Mouse (Mus musculus): ENCODE data around the gene Olfr1377. TPM values are rescaled to one million over a fixed set of nuclear protein-coding genes. Genes with fewer than 3 reads are reported as not detected.

Olfr1377 gene
- not detected in 2 replicates for polyA plus RNA-seq (2014; fragmentation: Nextera tagmentation; extraction: Ambion mirVana)

DNA sequence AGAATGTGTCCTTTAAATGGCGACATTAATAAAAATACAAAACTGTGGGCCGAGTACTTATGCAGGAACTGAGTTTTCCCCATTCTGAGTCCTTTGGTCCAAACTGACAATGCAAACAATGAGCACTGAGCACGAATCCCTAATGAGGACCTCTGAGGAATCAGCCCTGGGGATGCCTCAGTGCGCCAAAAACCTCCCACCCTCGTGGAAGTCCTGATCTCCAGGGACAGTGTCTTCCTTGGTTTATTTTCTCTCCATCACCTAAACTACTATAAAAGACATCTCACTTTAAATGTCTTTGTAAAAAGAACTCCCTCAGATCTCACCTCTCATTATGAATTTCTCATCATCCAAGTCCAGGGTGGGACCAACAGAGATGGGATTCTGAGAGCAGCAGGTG lies at the start of gene Olfr1377:
Gene Olfr1377, plus strand, starts transcription at position 301 of the 400 bp plus-strand sequence.
- 61% methylated on average over 5 of the region's 5 CpGs for WGBS
- no peak within 1 kb of the TSS for H3K9ac ChIP-seq
- DNase-seq (ENCODE audit: low spot score), result no peak
- H3K27me3 ChIP-seq (ENCODE audit: control insufficient read depth, insufficient read depth, low read length), result no peaks in the 10 kb centered on the region
- H3K27ac ChIP-seq, result no peak within 1 kb of the TSS
- no peaks in the 10 kb centered on the region for H3K4me1 ChIP-seq (replicated peaks; ENCODE audit: control insufficient read depth, insufficient read depth, low read length)
- no peaks in the 10 kb centered on the region for H3K9me3 ChIP-seq (ENCODE audit: control insufficient read depth, low read length)
- ATAC-seq (ENCODE audit: low FRiP score), result no peak
- H3K36me3 ChIP-seq (replicated peaks; ENCODE audit: control insufficient read depth, insufficient read depth), result no peaks in the 10 kb centered on the region
- no peak within 1 kb of the TSS for H3K4me2 ChIP-seq (replicated peaks)
- no peak within 1 kb of the TSS for H3K4me3 ChIP-seq (replicated peaks; ENCODE audit: low read length)

- H3K27ac ChIP-seq, result peak overlapping the region; percentile 81
- H3K4me1 ChIP-seq (replicated peaks; ENCODE audit: control insufficient read depth, insufficient read depth, low read length), result peaks cover 5% of the 10 kb centered on the region; the same call in 1 of the 2 replicates
- H3K27me3 ChIP-seq (ENCODE audit: control insufficient read depth, insufficient read depth, low read length), result no peaks in the 10 kb centered on the region
- H3K9ac ChIP-seq, result peak overlapping the region; percentile 42
- H3K36me3 ChIP-seq (replicated peaks; ENCODE audit: control insufficient read depth, insufficient read depth), result no peaks in the 10 kb centered on the region
- peak overlapping the region; percentile 55; the same call in 1 of the 2 replicates for H3K4me3 ChIP-seq (replicated peaks; ENCODE audit: low read length)
- H3K4me2 ChIP-seq (replicated peaks), result peak overlapping the region; percentile 86
- ATAC-seq (ENCODE audit: low FRiP score) (no peak), DNase-seq (ENCODE audit: low spot score) (no peak)
- 56% methylated on average over 1 of the region's 1 CpGs for WGBS
- H3K9me3 ChIP-seq (ENCODE audit: control insufficient read depth, low read length), result no peaks in the 10 kb centered on the region
These were observed 49.7 kb upstream of the Olfr1377 start for GRCm38 (mm10) chr11:50932040-50932439.

GRCm38 (mm10) chr11:50938435-50938834 lies 43.3 kb upstream of the Olfr1377 start:
- H3K4me2 ChIP-seq (replicated peaks), result no peak overlapping the region
- DNase-seq (ENCODE audit: low spot score), result no peak
- no peaks in the 10 kb centered on the region for H3K4me1 ChIP-seq (replicated peaks; ENCODE audit: control insufficient read depth, insufficient read depth, low read length)
- 78% methylated on average over 8 of the region's 8 CpGs for WGBS
- no peak for ATAC-seq (ENCODE audit: low FRiP score)
- H3K27me3 ChIP-seq (ENCODE audit: control insufficient read depth, insufficient read depth, low read length), result no peaks in the 10 kb centered on the region
- no peak overlapping the region for H3K27ac ChIP-seq
- no peak overlapping the region for H3K4me3 ChIP-seq (replicated peaks; ENCODE audit: low read length)
- H3K36me3 ChIP-seq (replicated peaks; ENCODE audit: control insufficient read depth, insufficient read depth), result no peaks in the 10 kb centered on the region
- no peak overlapping the region for H3K9ac ChIP-seq
- no peaks in the 10 kb centered on the region for H3K9me3 ChIP-seq (ENCODE audit: control insufficient read depth, low read length)

DNA sequence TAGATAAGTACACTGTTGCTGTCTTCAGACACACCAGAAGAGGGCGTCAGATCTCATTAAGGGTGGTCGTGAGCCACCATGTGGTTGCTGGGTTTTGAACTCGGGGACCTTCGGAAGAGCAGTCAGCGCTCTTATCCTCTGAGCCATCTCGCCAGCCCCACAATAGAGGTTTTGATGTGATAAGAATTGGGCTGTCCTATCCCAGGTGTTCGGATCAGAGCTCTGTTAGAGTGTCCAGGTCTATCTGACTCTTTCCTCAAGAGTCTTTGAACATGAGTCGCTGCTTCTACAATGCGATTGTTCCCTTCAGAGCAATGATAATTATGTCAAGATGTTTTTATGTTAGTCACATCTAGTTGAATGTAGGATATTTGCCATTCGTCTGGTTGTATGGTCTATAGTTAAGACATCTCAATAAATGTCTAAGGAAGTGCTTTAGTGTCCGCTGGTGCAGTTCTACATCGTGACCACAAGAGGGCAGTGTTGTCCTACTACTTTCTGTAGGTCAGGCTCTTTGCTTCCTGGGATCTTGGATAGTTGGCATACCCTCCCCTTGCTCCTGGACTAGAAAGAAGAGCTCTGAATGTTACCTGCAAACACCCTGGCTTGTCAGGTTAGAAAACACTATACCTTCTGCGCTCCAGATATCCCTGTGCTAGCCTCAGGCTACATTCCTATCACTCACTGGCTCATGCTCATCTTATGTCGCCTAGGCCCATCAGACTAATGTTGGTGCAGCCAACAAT lies 42.0 kb upstream of the Olfr1377 start:
- Histone ChIP-seq H3K27me3 (ENCODE audit: control insufficient read depth, insufficient read depth, low read length) (no peaks in the 10 kb centered on the region), H3K4me1 (replicated peaks; ENCODE audit: control insufficient read depth, insufficient read depth, low read length) (no peaks in the 10 kb centered on the region), H3K4me3 (replicated peaks; ENCODE audit: low read length) (no peak overlapping the region), H3K4me2 (replicated peaks) (no peak overlapping the region), H3K36me3 (replicated peaks; ENCODE audit: control insufficient read depth, insufficient read depth) (no peaks in the 10 kb centered on the region), H3K9me3 (ENCODE audit: control insufficient read depth, low read length) (no peaks in the 10 kb centered on the region), H3K27ac (no peak overlapping the region), H3K9ac (no peak overlapping the region)
- DNase-seq (ENCODE audit: low spot score), result peak; percentile 89
- 37% methylated on average over 14 of the region's 14 CpGs for WGBS
- ATAC-seq (ENCODE audit: low FRiP score), result peak; percentile 51

DNA sequence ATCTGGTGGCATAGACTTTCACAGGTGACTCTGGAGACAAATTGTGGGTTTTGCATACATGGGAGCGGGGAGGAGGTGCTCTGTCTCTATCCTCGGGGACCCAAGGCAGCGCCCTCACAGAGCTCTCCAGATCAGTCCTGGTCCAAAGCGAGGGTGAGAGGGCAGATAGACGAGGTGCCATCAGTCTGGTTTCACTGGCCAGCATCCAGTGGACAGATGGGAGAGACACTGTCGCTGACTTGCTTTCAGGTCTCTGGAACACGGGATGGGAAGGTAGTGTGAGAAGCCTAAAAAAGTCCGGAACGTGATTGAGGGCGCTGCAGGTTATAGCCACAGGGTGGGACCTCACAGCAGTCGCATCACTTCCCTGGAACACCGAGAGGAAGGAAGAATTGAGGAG lies 39.4 kb upstream of the Olfr1377 start:
- no peaks in the 10 kb centered on the region for H3K9me3 ChIP-seq (ENCODE audit: control insufficient read depth, low read length)
- H3K27me3 ChIP-seq (ENCODE audit: control insufficient read depth, insufficient read depth, low read length), result no peaks in the 10 kb centered on the region
- H3K4me1 ChIP-seq (replicated peaks; ENCODE audit: control insufficient read depth, insufficient read depth, low read length), result no peaks in the 10 kb centered on the region
- H3K27ac ChIP-seq, result no peak overlapping the region
- 79% methylated on average over 12 of the region's 12 CpGs for WGBS
- no peak overlapping the region for H3K4me3 ChIP-seq (replicated peaks; ENCODE audit: low read length)
- H3K4me2 ChIP-seq (replicated peaks), result no peak overlapping the region
- H3K9ac ChIP-seq, result no peak overlapping the region
- ATAC-seq (ENCODE audit: low FRiP score) (no peak), DNase-seq (ENCODE audit: low spot score) (no peak)
- H3K36me3 ChIP-seq (replicated peaks; ENCODE audit: control insufficient read depth, insufficient read depth), result no peaks in the 10 kb centered on the region

DNA sequence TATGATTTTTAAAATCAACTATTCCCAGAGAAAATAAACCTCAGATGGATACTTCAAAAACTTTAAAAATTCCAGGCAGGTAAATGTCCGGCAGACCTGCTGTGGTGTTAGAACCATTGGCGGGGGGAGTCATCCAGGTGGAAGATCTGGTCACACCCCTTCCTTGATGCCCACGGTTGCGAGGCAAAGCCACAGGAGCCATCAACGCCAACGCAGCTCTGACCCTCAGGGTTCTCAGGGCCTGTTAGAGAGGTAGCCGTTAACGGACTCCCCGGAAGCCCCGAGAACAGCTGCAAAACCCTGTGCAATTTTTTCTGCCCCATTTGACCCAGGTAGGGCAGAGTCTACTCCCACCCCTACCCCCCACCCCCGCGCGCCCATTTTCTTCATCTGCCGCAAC lies 38.3 kb upstream of the Olfr1377 start, which contains the start of gene 4933414I15Rik:
Gene 4933414I15Rik, minus strand, starts transcription at position 260 of the 400 bp plus-strand sequence.
- DNase-seq (ENCODE audit: low spot score) (no peak), ATAC-seq (ENCODE audit: low FRiP score) (no peak)
- H3K4me2 ChIP-seq (replicated peaks), result no peak within 1 kb of the TSS
- no peak within 1 kb of the TSS for H3K27ac ChIP-seq
- no peak within 1 kb of the TSS for H3K4me3 ChIP-seq (replicated peaks; ENCODE audit: low read length)
- no peaks in the 10 kb centered on the region for H3K36me3 ChIP-seq (replicated peaks; ENCODE audit: control insufficient read depth, insufficient read depth)
- H3K4me1 ChIP-seq (replicated peaks; ENCODE audit: control insufficient read depth, insufficient read depth, low read length), result no peaks in the 10 kb centered on the region
- no peak within 1 kb of the TSS for H3K9ac ChIP-seq
- no peaks in the 10 kb centered on the region for H3K9me3 ChIP-seq (ENCODE audit: control insufficient read depth, low read length)
- no peaks in the 10 kb centered on the region for H3K27me3 ChIP-seq (ENCODE audit: control insufficient read depth, insufficient read depth, low read length)
- WGBS, result 83% methylated on average over 14 of the region's 14 CpGs

GRCm38 (mm10) chr11:50952290-50952689 lies 29.5 kb upstream of the Olfr1377 start:
- H3K9me3 ChIP-seq (ENCODE audit: control insufficient read depth, low read length), result no peaks in the 10 kb centered on the region
- H3K27me3 ChIP-seq (ENCODE audit: control insufficient read depth, insufficient read depth, low read length), result no peaks in the 10 kb centered on the region
- H3K4me1 ChIP-seq (replicated peaks; ENCODE audit: control insufficient read depth, insufficient read depth, low read length), result no peaks in the 10 kb centered on the region
- WGBS, result 73% methylated on average over 14 of the region's 14 CpGs
- H3K27ac ChIP-seq, result no peak overlapping the region
- H3K4me3 ChIP-seq (replicated peaks; ENCODE audit: low read length), result no peak overlapping the region
- no peaks in the 10 kb centered on the region for H3K36me3 ChIP-seq (replicated peaks; ENCODE audit: control insufficient read depth, insufficient read depth)
- H3K4me2 ChIP-seq (replicated peaks), result no peak overlapping the region
- ATAC-seq (ENCODE audit: low FRiP score) (no peak), DNase-seq (ENCODE audit: low spot score) (no peak)
- H3K9ac ChIP-seq, result no peak overlapping the region

- 68% methylated on average over 6 of the region's 6 CpGs for WGBS
- H3K9ac ChIP-seq, result no peak within 1 kb of the TSS
- H3K27ac ChIP-seq, result no peak within 1 kb of the TSS
- ATAC-seq (ENCODE audit: low FRiP score), result no peak
- no peaks in the 10 kb centered on the region for H3K9me3 ChIP-seq (ENCODE audit: control insufficient read depth, low read length)
- H3K4me1 ChIP-seq (replicated peaks; ENCODE audit: control insufficient read depth, insufficient read depth, low read length), result no peaks in the 10 kb centered on the region
- H3K27me3 ChIP-seq (ENCODE audit: control insufficient read depth, insufficient read depth, low read length), result no peaks in the 10 kb centered on the region
- H3K4me2 ChIP-seq (replicated peaks), result no peak within 1 kb of the TSS
- no peaks in the 10 kb centered on the region for H3K36me3 ChIP-seq (replicated peaks; ENCODE audit: control insufficient read depth, insufficient read depth)
- H3K4me3 ChIP-seq (replicated peaks; ENCODE audit: low read length), result no peak within 1 kb of the TSS
- no peak for DNase-seq (ENCODE audit: low spot score)
These were observed 28.1 kb upstream of the Olfr1377 start, which contains the start of gene Prop1 for GRCm38 (mm10) chr11:50953665-50954064. TSS of gene Prop1 (minus strand) at chr11:50953765.

DNA sequence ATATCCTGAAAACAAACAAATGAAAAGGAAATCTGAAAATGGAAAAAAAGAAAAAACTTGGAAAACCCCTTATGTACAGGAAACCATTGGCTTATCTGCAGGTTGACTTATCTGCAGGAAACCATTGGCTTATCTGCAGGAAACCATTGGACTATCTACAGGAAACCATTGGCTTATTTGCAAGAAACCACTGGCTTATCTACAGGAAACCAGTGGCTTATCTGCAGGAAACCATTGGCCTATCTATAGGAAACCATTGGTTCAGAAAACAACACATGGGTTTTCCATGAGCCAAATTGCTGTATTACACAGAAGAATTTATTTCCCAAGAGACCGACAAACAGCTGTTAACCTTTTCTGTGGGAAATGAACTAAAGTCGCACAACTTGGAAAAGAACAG lies 16.9 kb upstream of the Olfr1377 start:
- no peak for DNase-seq (ENCODE audit: low spot score)
- no peaks in the 10 kb centered on the region for H3K27me3 ChIP-seq (ENCODE audit: control insufficient read depth, insufficient read depth, low read length)
- H3K9ac ChIP-seq, result no peak overlapping the region
- H3K9me3 ChIP-seq (ENCODE audit: control insufficient read depth, low read length), result no peaks in the 10 kb centered on the region
- no peak for ATAC-seq (ENCODE audit: low FRiP score)
- H3K27ac ChIP-seq, result no peak overlapping the region
- no peaks in the 10 kb centered on the region for H3K36me3 ChIP-seq (replicated peaks; ENCODE audit: control insufficient read depth, insufficient read depth)
- H3K4me3 ChIP-seq (replicated peaks; ENCODE audit: low read length), result no peak overlapping the region
- 84% methylated on average over 2 of the region's 2 CpGs for WGBS
- no peak overlapping the region for H3K4me2 ChIP-seq (replicated peaks)
- H3K4me1 ChIP-seq (replicated peaks; ENCODE audit: control insufficient read depth, insufficient read depth, low read length), result no peaks in the 10 kb centered on the region
